Mouse (Mus musculus): ENCODE measurements at regions not wholly inside any gene's neighbourhood (a gene's known extent, or its start where the extent isn't known, plus 50 kb on each side); places are given as distances from the start of the nearest gene placed in this dataset.

- no peak overlapping the region for H3K27ac ChIP-seq (ENCODE audit: low read depth, low read length)
- WGBS: 70% methylated on average over 8 of the region's 8 CpGs
Measured at GRCm38 (mm10) chr13:59910179-59911071, 87.5 kb upstream of the Tut7 start.

GRCm38 (mm10) chr13:59909400-59909799, 86.5 kb upstream of the Tut7 start:
- no peaks in the 10 kb centered on the region for H3K9me3 ChIP-seq (ENCODE audit: control insufficient read depth, low read length)
- DNase-seq (ENCODE audit: low spot score) (no peak), ATAC-seq (replicated peaks; ENCODE audit: low FRiP score) (no peak)
- H3K4me2 ChIP-seq: no peak overlapping the region
- WGBS: 75% methylated on average over 4 of the region's 4 CpGs
- H3K36me3 ChIP-seq (ENCODE audit: control insufficient read depth, insufficient read depth, low read length): no peaks in the 10 kb centered on the region
- no peaks in the 10 kb centered on the region for H3K4me1 ChIP-seq (replicated peaks; ENCODE audit: control insufficient read depth, insufficient read depth, low read length)
- H3K27ac ChIP-seq (ENCODE audit: low read depth, low read length): no peak overlapping the region
- no peak overlapping the region for H3K4me3 ChIP-seq (ENCODE audit: low read depth, low read length)
- H3K27me3 ChIP-seq (replicated peaks; ENCODE audit: control insufficient read depth, insufficient read depth, low read length): no peaks in the 10 kb centered on the region
- no peak overlapping the region for H3K9ac ChIP-seq (ENCODE audit: low read depth, low read length)

More at GRCm38 (mm10) chr13:59910179-59911071, 87.5 kb upstream of the Tut7 start:
- no peak for ATAC-seq (replicated peaks; ENCODE audit: low FRiP score)
- no peaks in the 10 kb centered on the region for H3K36me3 ChIP-seq (ENCODE audit: control insufficient read depth, insufficient read depth, low read length)
- H3K9ac ChIP-seq (ENCODE audit: low read depth, low read length): no peak overlapping the region
- H3K9me3 ChIP-seq (ENCODE audit: control insufficient read depth, low read length): no peaks in the 10 kb centered on the region
- H3K27me3 ChIP-seq (replicated peaks; ENCODE audit: control insufficient read depth, insufficient read depth, low read length): no peaks in the 10 kb centered on the region
- no peak overlapping the region for H3K4me3 ChIP-seq (ENCODE audit: low read depth, low read length)
- H3K4me2 ChIP-seq: no peak overlapping the region
- H3K4me1 ChIP-seq (replicated peaks; ENCODE audit: control insufficient read depth, insufficient read depth, low read length): no peaks in the 10 kb centered on the region
- no peak for DNase-seq (ENCODE audit: low spot score)

GRCm38 (mm10) chr13:59908786-59909185, 85.8 kb upstream of the Tut7 start:
- Histone ChIP-seq H3K4me2 (no peak overlapping the region), H3K9ac (ENCODE audit: low read depth, low read length) (no peak overlapping the region), H3K27ac (ENCODE audit: low read depth, low read length) (no peak overlapping the region)

GRCm38 (mm10) chr13:59905488-59905887, 82.5 kb upstream of the Tut7 start:
- Histone ChIP-seq H3K4me3 (ENCODE audit: low read depth, low read length) (no peak overlapping the region), H3K9me3 (ENCODE audit: control insufficient read depth, low read length) (no peaks in the 10 kb centered on the region), H3K27me3 (replicated peaks; ENCODE audit: control insufficient read depth, insufficient read depth, low read length) (no peaks in the 10 kb centered on the region), H3K4me2 (no peak overlapping the region), H3K9ac (ENCODE audit: low read depth, low read length) (no peak overlapping the region), H3K27ac (ENCODE audit: low read depth, low read length) (no peak overlapping the region), H3K4me1 (replicated peaks; ENCODE audit: control insufficient read depth, insufficient read depth, low read length) (no peaks in the 10 kb centered on the region; the same call in 1 of the 2 replicates), H3K36me3 (ENCODE audit: control insufficient read depth, insufficient read depth, low read length) (no peaks in the 10 kb centered on the region)
- WGBS: 84% methylated on average over 3 of the region's 3 CpGs
- ATAC-seq (replicated peaks; ENCODE audit: low FRiP score) (no peak), DNase-seq (ENCODE audit: low spot score) (no peak)

More at GRCm38 (mm10) chr13:59908786-59909185, 85.8 kb upstream of the Tut7 start:
- H3K9me3 ChIP-seq (ENCODE audit: control insufficient read depth, low read length): no peaks in the 10 kb centered on the region
- H3K27me3 ChIP-seq (replicated peaks; ENCODE audit: control insufficient read depth, insufficient read depth, low read length): no peaks in the 10 kb centered on the region
- ATAC-seq (replicated peaks; ENCODE audit: low FRiP score) (no peak), DNase-seq (ENCODE audit: low spot score) (no peak)
- H3K4me3 ChIP-seq (ENCODE audit: low read depth, low read length): no peak overlapping the region
- no peaks in the 10 kb centered on the region for H3K4me1 ChIP-seq (replicated peaks; ENCODE audit: control insufficient read depth, insufficient read depth, low read length)
- no peaks in the 10 kb centered on the region for H3K36me3 ChIP-seq (ENCODE audit: control insufficient read depth, insufficient read depth, low read length)
- 82% methylated on average over 4 of the region's 4 CpGs for WGBS

- 65% methylated on average over 1 of the region's 1 CpGs for WGBS
- no peak overlapping the region for H3K9ac ChIP-seq (ENCODE audit: low read depth, low read length)
- no peak overlapping the region for H3K4me3 ChIP-seq (ENCODE audit: low read depth, low read length)
- no peaks in the 10 kb centered on the region for H3K9me3 ChIP-seq (ENCODE audit: control insufficient read depth, low read length)
- H3K27me3 ChIP-seq (replicated peaks; ENCODE audit: control insufficient read depth, insufficient read depth, low read length): no peaks in the 10 kb centered on the region
- H3K27ac ChIP-seq (ENCODE audit: low read depth, low read length): no peak overlapping the region
- no peak overlapping the region for H3K4me2 ChIP-seq
- no peaks in the 10 kb centered on the region for H3K36me3 ChIP-seq (ENCODE audit: control insufficient read depth, insufficient read depth, low read length)
- ATAC-seq (replicated peaks; ENCODE audit: low FRiP score) (no peak), DNase-seq (ENCODE audit: low spot score) (no peak)
- no peaks in the 10 kb centered on the region; the same call in 1 of the 2 replicates for H3K4me1 ChIP-seq (replicated peaks; ENCODE audit: control insufficient read depth, insufficient read depth, low read length)
Measured at GRCm38 (mm10) chr13:59904415-59904814, 81.5 kb upstream of the Tut7 start.

- 72% methylated on average over 7 of the region's 7 CpGs for WGBS
Measured at GRCm38 (mm10) chr13:59899521-59899920, 76.6 kb upstream of the Tut7 start.

GRCm38 (mm10) chr13:59895754-59896153, 72.8 kb upstream of the Tut7 start:
- 59% methylated on average over 2 of the region's 2 CpGs for WGBS
- Histone ChIP-seq H3K4me1 (replicated peaks; ENCODE audit: control insufficient read depth, insufficient read depth, low read length) (peaks cover 19% of the 10 kb centered on the region), H3K27me3 (replicated peaks; ENCODE audit: control insufficient read depth, insufficient read depth, low read length) (no peaks in the 10 kb centered on the region), H3K36me3 (ENCODE audit: control insufficient read depth, insufficient read depth, low read length) (no peaks in the 10 kb centered on the region), H3K4me2 (no peak overlapping the region), H3K4me3 (ENCODE audit: low read depth, low read length) (no peak overlapping the region), H3K27ac (ENCODE audit: low read depth, low read length) (no peak overlapping the region), H3K9ac (ENCODE audit: low read depth, low read length) (no peak overlapping the region), H3K9me3 (ENCODE audit: control insufficient read depth, low read length) (no peaks in the 10 kb centered on the region)
- ATAC-seq (replicated peaks; ENCODE audit: low FRiP score) (peak; percentile 40; the same call in 1 of the 2 replicates), DNase-seq (ENCODE audit: low spot score) (no peak)

More at GRCm38 (mm10) chr13:59899521-59899920, 76.6 kb upstream of the Tut7 start:
- no peak overlapping the region for H3K9ac ChIP-seq (ENCODE audit: low read depth, low read length)
- H3K4me3 ChIP-seq (ENCODE audit: low read depth, low read length): no peak overlapping the region
- ATAC-seq (replicated peaks; ENCODE audit: low FRiP score): no peak
- DNase-seq (ENCODE audit: low spot score): no peak
- H3K27me3 ChIP-seq (replicated peaks; ENCODE audit: control insufficient read depth, insufficient read depth, low read length): no peaks in the 10 kb centered on the region
- H3K9me3 ChIP-seq (ENCODE audit: control insufficient read depth, low read length): no peaks in the 10 kb centered on the region
- no peaks in the 10 kb centered on the region for H3K36me3 ChIP-seq (ENCODE audit: control insufficient read depth, insufficient read depth, low read length)
- H3K27ac ChIP-seq (ENCODE audit: low read depth, low read length): no peak overlapping the region
- H3K4me1 ChIP-seq (replicated peaks; ENCODE audit: control insufficient read depth, insufficient read depth, low read length): no peaks in the 10 kb centered on the region; the same call in 1 of the 2 replicates
- no peak overlapping the region for H3K4me2 ChIP-seq

- H3K4me2 ChIP-seq: no peak overlapping the region
- H3K27me3 ChIP-seq (replicated peaks; ENCODE audit: control insufficient read depth, insufficient read depth, low read length): no peaks in the 10 kb centered on the region
- DNase-seq (ENCODE audit: low spot score): no peak
- peaks cover 25% of the 10 kb centered on the region for H3K4me1 ChIP-seq (replicated peaks; ENCODE audit: control insufficient read depth, insufficient read depth, low read length)
- 70% methylated on average over 5 of the region's 5 CpGs for WGBS
- no peaks in the 10 kb centered on the region for H3K9me3 ChIP-seq (ENCODE audit: control insufficient read depth, low read length)
- H3K4me3 ChIP-seq (ENCODE audit: low read depth, low read length): no peak overlapping the region
- H3K36me3 ChIP-seq (ENCODE audit: control insufficient read depth, insufficient read depth, low read length): no peaks in the 10 kb centered on the region
- no peak overlapping the region for H3K9ac ChIP-seq (ENCODE audit: low read depth, low read length)
- ATAC-seq (replicated peaks; ENCODE audit: low FRiP score): no peak
- no peak overlapping the region for H3K27ac ChIP-seq (ENCODE audit: low read depth, low read length)
Measured at GRCm38 (mm10) chr13:59894094-59894493, 71.1 kb upstream of the Tut7 start.

- Histone ChIP-seq H3K9ac (ENCODE audit: low read depth, low read length) (no peak overlapping the region), H3K9me3 (ENCODE audit: control insufficient read depth, low read length) (no peaks in the 10 kb centered on the region), H3K4me3 (ENCODE audit: low read depth, low read length) (no peak overlapping the region), H3K4me1 (replicated peaks; ENCODE audit: control insufficient read depth, insufficient read depth, low read length) (peaks cover 26% of the 10 kb centered on the region), H3K27ac (ENCODE audit: low read depth, low read length) (no peak overlapping the region), H3K27me3 (replicated peaks; ENCODE audit: control insufficient read depth, insufficient read depth, low read length) (no peaks in the 10 kb centered on the region), H3K4me2 (no peak overlapping the region), H3K36me3 (ENCODE audit: control insufficient read depth, insufficient read depth, low read length) (no peaks in the 10 kb centered on the region)
- 59% methylated on average over 8 of the region's 8 CpGs for WGBS
- DNase-seq (ENCODE audit: low spot score) (no peak), ATAC-seq (replicated peaks; ENCODE audit: low FRiP score) (no peak)
Measured at GRCm38 (mm10) chr13:59892961-59893360, 70.0 kb upstream of the Tut7 start.
